Mouse (Mus musculus) right cerebral cortex, postnatal 25 days (tissue): ENCODE data around the gene 4930579F01Rik.

Source experiments
- DNase-seq: peaks from one replicate; pipeline ENCODE4 v3.0.0; 2022

The 4930579F01Rik gene

DNA sequence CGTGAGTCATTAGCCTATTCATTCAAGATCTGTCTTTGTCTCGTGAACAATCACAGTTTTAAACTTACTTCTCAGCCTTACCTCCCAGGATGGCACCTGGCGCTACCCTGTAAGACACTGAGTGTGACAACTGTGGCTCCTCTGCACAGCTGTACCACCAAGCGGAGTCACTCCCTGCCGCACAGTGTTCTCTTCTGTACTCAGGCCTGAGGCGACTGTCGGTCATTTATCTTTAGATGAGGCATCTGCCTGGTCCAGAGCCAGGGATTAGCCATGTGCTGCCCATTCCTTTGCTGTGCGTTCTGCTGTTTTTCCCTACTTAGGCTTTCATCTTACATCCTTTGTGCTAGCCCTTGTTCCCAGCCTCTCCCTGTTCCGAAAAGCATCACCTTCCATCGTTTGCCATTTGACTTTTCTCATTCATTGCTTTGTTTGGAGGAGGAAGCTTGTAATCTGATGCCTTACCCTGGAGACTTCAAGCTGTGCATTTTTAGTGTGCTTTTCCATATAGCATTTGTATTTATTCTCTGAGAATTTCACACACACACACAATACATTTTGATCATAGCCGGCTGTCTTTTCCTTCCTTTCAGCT lies 21.9 kb upstream of the 4930579F01Rik start:
- DNase-seq, result no peak

DNA sequence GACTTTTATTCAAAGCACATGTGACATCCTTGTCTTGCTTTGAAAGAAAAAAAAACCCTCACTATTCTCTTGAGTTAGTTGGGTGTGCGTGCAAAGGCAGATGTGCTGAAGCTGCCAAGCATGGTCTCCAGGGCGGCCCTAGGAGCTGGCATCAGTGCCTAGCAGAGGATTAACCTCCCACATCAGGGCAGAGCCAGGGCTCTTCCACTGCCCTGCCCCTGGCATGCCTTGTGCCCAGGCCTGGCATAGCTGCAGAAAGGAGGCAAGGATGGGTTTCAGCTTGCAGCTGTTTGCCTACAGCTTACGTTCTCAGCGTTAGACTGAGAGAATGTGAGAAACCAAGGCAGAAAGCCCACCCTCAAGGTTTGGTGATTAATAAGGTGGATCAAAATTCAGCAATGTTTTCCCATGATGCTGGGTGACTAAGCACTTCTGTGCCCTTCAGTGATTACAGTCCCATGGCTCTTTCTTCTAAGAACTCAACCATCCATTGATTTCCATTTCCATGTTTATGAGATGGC lies 18.9 kb upstream of the 4930579F01Rik start:
- DNase-seq, result no peak

DNA sequence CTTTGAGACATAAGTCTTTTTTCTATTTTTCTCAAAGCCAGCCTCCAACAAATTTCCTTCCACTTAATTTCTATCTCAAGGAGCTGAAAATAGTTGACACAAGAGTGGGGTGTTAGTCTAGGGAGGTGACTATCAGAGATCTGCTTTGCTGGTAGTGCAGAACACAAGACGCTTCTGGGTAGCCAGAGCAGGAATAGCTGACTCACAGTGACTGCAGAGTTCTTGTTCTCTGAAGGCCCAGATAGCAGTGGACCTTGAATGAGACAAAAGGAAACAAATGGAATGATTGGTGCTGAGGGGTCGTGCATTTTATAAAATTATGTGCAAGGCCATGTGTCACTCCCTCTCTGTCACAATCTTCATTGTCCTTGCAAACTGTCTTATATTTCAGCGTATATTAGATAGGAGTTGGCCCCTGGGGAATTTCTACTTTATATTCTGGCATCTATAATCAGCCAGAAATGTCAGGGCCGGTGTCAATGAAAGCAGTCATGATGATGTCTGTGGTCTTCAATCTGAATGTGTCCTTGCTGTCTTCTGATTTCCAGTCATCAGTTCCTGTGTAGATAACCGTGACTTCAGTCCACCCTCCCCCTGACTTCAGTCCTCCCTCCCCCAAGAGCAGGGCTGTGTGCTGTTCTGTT lies 16.9 kb upstream of the 4930579F01Rik start:
- no peak for DNase-seq

DNA sequence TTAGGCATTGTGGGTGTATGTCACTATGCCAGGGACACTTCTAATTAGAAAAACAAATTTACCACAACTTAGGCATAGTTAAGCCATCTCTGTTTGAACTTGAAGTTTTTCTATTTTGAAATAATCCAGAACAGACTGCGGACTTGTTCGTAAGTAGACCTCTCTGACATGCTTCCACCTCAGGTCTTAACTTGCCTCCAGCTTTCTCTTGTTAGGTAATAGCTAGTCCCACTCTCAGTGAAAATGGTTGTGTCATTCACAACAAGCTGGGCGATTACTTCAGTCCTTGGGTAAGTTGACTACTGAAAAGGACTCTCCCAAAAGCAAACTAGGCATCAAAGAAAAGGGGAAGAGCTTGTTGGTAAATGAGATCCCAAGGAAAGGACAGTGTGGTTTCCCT lies 15.2 kb upstream of the 4930579F01Rik start:
- no peak for DNase-seq

DNA sequence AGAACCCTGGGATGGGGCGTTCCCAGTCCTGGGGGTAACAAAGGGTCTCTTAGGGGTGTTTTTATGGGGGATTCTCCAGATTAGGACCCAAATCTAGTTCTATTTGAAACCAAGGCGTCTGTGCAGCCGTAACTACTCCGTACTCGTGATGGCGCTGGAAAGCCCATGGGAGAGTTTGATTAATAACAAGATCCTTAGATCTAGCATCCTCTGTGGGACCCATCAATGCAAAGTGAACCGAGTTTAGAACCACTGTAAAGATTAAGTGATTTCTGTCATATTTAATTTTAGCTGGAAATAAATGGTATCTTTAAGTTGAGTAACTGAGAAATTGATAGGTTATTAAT lies 5.1 kb upstream of the 4930579F01Rik start:
- no peak for DNase-seq

DNA sequence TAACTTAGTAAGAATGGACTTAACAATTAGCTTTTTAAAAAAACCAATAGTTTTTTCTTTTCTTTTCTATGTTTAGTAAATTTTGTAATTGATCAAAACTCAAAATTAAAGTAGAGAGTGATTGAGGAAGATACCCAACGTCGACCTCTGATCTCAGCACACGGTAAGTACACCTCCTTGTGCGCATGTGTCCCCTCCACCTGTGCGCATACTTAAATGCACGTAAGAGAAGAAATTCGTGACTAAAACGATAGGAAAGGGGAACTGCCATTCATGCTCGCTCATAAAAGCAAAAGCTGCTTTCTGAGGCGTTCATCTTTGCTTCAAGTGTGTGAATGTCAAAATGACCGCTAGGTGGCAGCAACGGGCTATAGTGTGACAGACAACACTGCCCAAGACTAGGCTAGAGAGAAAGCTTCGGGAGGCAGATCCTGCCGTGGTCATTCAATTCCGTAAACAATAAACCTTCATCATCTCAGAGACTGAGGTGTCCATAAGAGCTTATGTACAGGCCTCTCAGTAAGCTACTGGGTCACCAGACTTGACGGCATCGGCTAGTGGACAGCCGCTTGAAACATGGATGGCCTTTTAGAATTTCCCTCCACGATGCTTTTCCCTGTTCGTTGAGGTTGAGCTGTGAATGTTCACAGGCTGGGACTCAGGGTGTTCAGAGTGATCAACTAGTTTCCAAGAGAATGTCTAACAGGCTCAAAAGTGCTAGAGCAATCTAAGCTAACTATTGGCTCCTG lies 4.5 kb upstream of the 4930579F01Rik start:
- DNase-seq, result peak; percentile 81

DNA sequence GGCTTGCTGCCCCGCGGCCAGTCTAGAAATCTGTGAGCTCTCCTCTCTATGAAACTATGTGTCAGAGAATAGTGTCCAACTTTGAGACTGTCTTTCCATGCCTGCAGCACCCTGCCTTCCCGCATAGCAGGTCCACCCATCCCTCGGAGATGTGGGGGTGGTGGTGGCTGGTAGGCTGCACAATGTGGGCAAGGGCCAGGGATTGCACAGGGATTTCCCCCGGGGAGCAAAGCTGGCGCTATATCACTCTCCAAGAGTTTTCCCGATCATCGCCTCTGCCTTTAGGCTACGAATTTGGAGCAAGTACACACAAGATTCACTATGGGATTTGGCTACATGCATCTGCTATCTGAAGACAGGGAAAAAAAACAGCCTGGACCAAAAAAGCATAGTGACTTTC lies 3.9 kb upstream of the 4930579F01Rik start:
- no peak for DNase-seq

DNA sequence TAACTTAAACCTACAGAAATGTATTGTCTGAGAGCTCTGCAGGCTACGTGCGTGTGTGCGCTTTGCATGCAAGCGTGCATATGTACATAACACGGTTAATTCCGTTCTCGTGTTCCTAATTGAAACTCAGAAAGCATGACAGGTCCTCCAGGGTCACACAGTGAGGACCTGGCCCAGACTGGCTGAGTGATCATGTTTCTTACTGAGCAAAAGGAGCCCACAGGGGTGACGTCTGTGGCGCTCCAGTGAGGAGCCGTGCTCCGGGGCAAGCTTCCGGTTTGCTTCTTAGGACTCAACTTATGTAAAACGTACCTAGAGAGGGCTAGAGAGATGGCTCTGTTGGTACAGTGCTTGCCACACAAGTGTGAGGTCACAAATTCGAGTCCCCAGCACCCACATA lies 3.5 kb upstream of the 4930579F01Rik start:
- DNase-seq, result no peak

DNA sequence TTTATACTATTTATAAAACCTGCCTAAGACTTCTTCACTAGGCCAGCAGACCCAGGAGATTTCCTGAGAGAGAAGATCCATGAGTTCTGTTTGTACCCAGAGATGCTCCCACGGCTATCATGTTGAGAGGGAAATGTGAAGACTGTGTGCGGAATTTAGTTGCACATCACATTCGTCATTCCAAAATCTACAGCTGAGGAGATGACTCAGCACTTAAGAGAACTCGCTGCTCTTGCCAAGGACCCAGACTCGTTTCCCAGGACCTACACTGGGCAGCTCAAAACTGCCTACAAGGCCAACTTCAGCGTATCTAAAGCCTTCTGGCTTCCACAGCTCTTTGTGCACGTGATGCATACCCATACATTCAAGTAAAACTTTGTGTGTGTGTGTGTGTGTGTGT lies 1.4 kb downstream of the 4930579F01Rik start:
- DNase-seq, result no peak

DNA sequence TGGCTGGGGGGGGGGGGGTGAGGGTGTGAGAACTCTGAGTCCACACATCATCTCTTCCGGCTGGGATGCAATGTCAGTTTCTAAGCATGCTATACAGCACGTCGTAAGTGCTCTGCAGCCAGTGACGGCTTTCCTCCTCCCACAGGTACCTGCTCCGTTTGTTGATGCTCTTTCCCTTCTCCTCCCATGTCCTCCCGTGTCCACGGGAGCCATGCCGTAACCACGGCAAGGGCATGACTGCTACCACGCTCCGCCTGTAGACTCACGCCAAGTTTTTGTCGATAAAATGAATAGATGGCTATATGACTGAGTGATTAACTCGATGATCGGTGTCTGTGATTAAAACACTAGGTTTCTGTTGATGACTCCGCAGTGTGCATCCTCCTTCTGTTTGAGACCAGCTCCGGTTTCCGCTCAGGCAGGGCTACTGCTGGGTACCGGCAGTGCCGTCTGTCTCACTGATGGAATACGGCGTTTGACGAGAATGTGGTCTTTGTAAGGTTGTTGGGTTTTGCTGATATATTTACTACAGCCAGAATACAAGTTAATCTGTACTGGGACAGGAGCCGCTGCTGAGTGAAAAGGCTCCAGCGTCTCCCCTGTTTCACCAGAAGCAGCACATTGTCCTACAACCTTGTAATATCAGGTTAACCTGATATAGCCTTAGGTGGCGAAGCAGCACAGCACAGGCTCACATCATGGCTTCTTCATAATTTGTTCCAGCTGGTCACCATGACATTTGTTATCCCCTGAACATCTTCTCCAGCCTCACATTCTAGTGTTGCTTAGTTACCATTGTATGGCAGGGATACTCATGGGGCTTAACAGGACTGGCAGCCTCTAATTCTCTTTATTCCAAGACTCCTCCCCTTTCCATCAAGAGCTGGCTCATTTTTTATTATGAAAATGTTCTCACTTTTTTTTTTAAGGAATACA lies 7.4 kb downstream of the 4930579F01Rik start:
- no peak for DNase-seq

DNA sequence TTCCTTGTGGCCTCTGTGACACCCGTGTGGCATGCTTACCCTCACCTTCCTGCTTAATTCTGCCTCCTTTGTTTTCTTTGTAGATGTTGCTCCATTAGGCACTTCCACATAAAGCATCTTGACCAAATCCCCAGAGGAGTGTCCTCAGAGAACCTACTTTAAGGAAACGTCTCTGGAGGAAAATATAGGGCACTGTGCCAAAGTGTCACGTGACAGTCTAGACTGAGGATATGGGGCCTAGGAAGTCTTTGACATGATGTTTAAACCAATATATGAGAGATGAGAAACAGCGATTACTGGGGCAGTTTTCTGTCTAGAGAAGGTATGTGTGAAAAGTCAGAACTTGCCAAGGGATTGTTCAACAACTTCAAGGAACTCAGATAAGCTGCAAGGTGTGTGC lies 8.3 kb downstream of the 4930579F01Rik start:
- DNase-seq, result no peak

DNA sequence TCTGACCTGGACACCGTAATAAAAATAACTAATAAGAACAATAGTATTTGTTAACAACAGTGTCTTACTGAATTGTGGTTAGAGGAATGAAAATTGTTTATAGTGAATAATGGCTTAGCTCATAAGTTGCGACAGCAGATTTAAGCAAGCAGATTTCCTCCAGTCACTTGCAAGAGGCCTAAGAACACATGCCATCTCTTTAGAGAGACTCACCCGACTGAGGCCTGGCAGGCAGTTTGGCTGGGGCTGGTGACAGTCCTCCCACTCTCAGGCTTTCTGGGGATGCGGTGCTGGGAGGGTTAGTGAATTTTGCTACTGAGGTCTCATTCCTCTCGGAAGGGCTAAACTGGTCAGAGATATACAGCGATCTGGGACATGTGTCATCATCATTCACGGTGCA lies 10.3 kb downstream of the 4930579F01Rik start:
- no peak for DNase-seq

DNA sequence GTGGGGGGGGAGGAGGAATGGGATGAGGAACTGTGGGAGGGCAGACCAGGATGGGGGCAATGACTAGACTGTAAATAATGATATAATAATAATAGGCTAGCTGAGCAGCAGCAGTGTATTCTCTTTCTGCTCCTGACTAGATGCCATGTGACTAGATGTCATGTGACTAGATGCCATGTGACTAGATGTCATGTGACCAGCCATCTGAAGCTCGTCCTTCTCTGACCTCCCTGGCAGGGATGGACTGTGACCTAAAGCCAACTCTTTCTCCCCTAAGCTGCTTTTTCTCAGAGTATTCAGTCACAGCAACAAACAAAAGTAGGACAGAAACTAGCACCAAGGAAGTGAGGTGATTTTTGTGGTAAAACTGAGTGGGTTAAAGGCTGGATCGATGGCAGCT lies 11.6 kb downstream of the 4930579F01Rik start:
- no peak for DNase-seq

DNA sequence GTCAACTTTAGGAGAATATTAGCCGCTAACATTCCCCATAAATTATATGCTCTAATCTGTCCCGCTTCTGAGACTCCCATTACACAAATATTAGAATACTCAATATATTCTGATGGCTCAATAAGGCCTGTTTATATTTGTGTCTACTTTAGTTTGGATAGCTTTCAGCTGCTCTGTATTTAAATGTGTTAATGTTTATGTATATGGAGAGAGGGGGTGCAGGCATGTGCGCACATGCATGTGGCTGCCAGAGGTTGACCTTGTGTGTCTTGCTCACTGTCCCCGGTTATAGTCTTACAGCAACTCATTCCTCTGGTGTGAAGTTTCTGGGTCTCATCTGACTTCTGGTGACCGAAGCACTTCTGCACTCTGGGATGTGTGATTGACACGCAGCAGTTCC lies 18.1 kb downstream of the 4930579F01Rik start:
- DNase-seq, result no peak

DNA sequence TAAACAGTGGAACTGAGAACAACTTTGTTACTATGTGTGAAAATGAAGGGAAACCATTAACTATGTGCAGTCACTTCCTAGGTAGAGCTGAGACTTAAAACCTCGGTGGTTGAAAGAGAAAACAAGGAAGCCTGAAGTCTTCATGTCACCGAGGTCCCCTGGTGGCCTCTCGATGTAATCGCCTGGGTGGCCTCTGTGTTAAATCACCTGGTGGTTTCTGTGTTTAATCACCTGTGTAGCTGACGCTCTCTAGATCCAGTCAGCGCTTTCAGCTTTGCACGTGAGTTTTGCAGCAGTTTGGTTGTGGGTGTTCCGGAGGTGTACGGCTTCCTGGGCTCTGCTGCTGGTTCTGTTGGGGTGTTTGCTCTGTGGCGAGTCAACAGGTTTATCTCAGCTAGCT lies 20.3 kb downstream of the 4930579F01Rik start:
- no peak for DNase-seq

DNA sequence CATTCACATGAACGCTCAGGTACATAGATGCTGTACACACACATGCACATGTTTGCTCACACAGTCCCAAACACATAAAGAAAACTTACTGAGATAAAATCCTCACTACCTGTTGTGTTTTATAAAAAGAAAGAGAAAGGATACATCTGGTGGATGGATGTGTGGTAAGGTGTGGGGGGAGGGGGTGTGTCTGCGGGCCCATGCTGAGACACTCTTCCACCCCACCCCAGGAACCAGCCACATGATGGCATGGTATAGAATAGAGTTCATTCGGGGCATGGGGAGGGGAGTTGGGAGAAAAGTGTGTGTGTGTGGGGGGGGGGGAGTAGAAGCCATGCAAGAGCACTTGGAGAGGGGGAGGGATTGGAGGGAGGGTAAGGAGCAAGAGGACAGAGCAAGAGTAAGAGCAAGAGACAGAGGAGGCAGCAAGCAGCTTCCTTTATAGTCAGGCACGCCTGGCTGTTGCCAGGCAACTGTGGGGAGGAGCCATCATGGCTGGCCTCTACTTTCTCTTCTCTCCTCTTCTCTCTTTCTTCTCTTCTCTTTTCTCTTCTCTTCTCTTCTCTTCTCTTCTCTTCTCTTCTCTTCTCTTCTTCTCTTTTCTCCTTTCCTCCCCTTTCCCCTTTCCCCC lies 31.0 kb downstream of the 4930579F01Rik start:
- no peak for DNase-seq

DNA sequence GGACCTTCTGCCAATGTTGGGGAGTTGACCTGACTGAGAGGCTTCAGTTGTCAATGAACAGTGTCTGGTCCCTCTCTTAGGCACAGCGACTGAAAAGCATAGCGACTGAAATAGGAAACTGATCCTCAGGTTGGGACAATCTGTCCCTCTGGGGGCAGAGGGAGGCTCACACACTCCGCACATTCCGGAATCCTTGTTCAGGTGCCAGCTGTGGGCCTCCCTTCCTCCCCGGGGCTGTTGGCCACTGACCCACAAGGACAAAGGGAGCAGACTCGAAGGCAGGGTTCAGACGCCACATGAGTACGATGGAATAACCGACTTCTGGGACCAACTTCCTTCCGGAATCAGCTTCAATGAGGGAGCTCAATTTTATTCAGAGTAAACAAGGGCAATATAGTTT lies 32.0 kb downstream of the 4930579F01Rik start:
- DNase-seq, result no peak

DNA sequence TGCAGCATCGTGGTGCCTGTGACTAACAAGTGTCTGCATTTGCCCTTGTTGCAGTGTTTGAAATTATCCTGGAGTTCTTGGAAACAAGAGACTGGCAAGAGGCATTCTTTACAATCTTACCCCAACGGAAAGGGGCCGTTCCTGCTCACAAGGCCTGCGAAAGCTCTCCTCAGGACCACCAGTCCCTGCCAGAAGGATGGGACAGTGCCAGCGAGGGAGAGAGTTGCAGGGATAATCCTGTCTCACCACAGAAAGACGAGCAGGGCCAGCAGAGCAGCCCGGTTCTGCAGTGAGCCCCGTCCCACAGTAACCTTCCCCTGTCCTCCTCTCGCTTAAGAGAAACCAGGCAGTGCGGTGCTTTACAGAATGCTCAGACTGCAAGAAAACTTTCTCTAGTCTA lies 37.0 kb downstream of the 4930579F01Rik start:
- DNase-seq, result no peak

DNA sequence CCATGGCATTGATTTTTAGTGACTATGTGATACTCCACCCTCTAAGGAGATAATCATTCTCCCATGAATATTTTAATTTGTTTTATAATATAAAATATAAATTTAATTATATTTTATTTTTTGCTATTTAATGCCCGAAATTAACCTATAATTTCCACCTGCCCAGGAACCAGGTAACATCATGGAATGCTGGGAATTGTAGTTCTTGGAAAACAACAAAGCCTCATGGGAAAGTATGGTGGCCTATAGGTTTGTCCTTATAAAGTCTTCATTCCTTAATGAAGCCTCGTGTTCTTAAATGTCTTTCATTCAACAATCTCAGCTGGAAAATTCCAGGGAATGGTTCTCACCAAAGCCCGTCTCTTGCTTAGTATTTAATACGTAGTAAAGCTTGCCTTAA lies 38.6 kb downstream of the 4930579F01Rik start:
- DNase-seq, result no peak

DNA sequence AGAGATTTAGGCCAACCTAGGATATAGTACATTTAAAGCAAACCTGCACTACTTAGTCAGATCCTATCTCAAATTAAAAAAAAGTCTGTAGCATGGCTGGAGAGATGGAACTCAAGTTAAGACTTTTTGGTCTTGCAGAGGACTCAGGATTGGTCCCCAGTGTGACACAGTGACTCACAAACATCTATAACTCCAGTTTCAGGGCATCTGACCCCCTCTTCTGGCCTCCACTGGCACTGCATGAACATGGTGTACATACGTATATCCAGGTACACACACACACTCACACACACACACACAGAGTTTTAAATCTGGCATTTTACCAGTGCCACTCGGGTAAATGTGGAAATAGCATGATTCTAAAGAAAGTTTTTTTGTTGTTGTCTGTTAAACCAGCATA lies 44.8 kb downstream of the 4930579F01Rik start:
- no peak for DNase-seq

DNA sequence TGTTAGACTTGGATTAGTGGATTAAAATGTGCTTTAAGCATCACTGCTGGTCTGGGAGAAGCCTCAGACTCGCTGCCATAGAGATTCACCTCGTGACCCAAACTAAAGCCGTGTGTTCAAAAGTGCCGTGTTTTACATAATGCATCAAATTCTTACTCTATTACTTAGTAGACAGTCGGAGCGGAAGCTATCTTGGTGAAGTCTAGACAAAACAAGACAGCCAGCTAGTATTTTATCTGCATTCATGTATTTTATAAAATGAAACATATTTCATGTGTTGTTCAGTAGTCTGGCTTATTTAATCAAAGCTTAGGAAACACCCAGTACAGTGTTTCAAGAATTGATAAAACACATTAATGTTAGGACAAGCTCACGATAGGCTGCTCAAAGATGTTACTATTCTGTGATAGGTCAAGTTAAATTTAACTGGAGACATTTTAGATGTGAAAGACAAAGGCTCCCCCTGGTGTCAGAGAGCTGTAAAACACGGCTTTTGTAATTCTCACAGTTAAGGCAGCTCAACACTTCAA lies 48.9 kb downstream of the 4930579F01Rik start, which contains the start of gene Mttp:
Mttp (minus strand) TSS at position 327 of the 530 bp plus-strand sequence.
- DNase-seq, result peak; percentile 70

DNA sequence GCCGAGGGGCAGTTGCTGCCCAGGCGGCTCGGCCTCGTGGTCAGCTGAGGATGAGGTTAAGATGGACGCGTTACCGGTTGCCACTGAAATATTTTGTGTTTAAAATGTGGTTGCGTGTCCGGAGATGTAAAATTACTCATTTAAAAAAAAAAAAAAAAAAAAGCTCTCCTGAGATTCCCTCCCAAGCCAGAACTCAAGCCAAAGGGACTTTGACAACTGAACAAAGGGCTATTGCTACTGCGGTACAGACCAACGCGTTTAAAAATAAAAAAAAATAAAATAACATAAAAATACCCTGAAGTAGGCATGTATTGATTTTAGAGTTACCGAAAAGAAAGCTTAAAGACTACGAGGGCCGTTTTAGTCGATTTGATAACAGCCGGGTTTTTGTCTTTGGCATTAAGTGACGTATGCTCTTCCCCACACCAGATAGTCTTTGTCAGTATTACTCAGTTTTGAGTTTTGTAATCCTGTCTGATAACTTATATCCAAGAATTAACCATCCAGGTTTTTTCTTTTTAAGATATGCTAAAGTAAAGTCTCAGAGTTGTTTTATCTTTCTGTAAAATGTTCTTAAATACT lies 49.5 kb downstream of the 4930579F01Rik start:
- no peak for DNase-seq
